Mouse (Mus musculus) thymus, postnatal 4 days (tissue): ENCODE measurements at regions not wholly inside any gene's neighbourhood (a gene's known extent, or its start where the extent isn't known, plus 50 kb on each side); places are given as distances from the start of the nearest gene placed in this dataset.

Experiments
- DNase-seq: peaks from one replicate; pipeline ENCODE4 v3.0.0; 2021

DNA sequence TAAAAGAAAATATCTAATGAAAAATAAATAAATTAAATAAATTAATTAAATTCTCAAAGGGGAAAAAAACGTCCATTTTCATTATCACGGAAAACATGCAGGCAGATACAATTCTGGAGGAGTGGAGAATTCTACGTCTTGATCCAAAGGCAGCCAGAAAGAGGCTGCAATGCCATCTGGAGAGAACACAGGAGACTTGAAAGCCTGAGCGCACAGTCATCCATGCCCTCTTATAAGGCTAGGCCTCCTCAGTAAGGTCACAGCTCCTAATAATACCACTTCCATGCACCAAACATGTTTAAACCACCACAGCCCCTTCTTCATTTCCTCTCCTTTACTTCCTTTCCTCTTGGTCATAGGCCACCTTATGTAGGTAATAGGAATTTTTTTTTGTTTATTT is 307.1 kb downstream of the Etv1 start:
- no peak for DNase-seq

DNA sequence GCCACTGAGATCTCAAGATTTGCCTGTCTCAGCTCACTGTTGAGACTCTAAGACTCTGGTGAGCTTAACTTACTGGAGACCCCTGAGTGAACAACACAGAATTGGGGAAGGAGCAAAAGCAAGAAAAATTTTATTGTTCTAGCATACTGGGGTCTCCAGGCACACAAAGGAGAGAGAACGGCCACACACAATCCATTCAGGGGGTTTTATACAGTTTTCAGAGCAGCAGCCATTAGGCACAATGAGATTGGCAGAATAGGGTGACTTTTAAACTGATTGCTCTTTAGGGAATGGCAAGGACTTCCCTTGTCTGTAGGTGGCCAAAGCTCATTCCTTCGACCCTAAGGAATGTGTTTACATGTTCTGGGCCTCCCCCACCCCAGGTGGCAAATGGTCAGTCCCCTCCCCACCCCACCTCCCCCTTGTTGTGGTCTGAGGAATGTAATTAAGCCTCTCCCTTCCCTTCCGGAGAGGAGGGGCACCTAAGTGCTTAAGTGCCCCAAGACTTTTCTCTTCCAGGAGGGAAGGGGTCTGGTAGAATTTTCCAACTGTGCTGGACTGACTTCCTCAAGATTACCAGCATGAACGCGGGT is 315.6 kb downstream of the Etv1 start:
- no peak for DNase-seq

DNA sequence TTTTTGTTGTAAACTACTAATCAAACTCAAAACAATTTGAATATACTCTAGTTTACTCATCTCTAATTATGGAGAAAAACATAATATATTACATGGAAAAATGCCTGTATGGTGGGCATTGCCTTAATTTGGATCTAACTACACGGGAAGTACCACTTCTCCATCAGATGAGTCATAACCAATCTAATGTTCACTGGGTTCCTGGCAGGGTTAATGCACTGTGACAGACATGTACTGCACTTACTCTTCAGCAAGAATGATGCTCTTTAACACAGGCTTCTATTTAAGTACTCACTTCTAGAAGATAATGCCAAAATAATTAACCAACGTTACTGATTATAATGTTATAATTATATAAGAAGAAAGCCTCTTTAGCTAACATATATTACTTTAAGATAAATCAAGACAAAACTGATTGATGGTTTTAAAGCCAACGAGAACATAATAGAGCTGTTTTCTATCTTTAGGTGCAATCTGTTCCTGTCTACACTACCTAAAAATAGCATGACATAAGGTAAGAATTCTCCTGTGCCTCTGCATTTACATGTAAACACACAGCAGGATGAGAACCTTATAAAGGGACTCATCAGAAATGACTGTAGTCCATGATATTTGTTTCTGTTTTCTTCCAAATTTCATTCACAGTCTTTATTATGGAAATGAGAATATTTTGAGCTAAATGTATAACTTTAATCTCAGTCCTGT is 344.4 kb downstream of the Etv1 start:
- no peak for DNase-seq

GRCm38 (mm10) chr12:39154689-39155088 is 375.5 kb downstream of the Etv1 start:
- DNase-seq: no peak

DNA sequence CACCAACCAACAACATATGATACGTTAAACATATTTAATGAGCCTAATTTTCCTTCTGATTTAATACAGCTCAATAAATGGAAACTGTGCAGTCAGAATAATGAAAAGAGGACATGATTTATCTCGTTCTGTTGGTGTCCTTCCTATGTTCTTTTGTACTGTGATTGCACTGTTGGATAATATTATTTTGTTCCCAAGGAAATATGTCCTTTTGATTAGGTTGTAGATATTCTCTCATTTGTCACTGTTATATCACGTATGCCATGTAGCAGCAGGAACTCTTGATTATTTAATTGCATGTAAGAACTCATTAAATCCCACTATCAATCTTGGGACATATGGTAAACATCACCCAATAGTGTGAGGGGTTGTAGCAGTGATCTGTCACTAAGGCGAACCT is 397.8 kb downstream of the Etv1 start:
- no peak for DNase-seq

- DNase-seq: no peak
These were observed 444.9 kb downstream of the Etv1 start for GRCm38 (mm10) chr12:39224073-39224472.

GRCm38 (mm10) chr12:39256605-39257004 is 477.4 kb downstream of the Etv1 start:
- no peak for DNase-seq

DNA sequence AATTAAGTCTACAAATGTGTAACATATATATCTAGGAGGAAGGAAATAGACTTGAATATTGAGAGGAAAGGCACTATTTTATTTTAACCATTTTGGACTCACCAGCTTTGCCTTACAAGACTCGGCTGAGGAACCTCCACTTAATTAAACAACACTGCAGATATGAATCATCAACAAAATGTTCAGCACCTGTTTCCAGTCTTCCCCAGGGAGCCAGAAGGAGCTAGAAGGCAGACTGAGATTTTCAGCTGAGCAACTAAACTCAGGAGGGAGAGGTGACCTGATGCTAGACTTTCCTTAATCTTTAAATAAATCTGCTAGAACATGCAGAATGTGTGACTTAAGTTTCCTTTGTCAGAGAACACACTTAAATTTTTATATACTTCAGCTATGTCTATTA is 478.4 kb downstream of the Etv1 start:
- DNase-seq: no peak

DNA sequence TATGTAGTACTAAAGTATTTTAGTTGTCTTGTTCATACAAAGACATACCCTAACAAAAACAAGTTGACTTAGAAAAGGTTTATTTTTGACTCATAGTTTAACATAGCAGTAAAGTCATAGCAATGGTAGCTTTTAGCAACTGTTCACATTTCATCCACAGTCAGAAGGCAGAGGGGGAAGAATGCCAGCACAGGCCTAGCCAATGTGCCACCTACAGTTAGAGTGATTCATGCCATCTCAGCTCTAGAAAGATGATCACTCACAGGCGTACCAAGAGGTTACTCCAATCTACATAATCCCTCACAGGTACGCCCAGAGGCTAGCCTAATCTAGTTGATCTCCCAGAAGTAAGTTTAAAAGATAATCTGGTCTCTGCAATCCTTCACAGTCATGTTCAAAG is 510.5 kb downstream of the Etv1 start:
- DNase-seq: no peak

- no peak for DNase-seq
These were observed 522.4 kb downstream of the Etv1 start for GRCm38 (mm10) chr12:39301351-39302212.

GRCm38 (mm10) chr12:39302213-39302591 is 523.0 kb downstream of the Etv1 start:
- DNase-seq: no peak

- DNase-seq: no peak
These were observed 528.6 kb downstream of the Etv1 start for GRCm38 (mm10) chr12:39307746-39308145.

GRCm38 (mm10) chr12:39309905-39310304 is 530.7 kb downstream of the Etv1 start:
- DNase-seq: no peak

GRCm38 (mm10) chr12:39317229-39317628 is 538.0 kb downstream of the Etv1 start:
- no peak for DNase-seq

DNA sequence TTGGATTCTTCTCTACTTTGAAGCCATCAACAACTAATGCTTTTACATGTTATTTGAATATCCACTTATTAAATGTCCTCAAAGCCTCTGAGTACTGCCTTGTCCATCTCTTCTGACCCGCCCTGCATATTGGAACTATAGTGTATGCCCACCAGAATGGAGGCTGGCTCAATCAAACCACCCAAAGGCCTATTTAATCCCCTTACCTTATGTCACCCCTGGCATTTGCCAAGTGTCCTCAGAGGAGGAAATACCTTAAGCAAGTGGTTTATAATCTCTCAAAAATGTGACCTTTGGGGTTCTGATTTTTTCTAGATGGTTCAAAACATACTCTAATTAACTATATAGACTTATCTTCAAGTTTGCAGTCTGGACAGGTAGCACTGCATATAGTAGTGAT is 542.3 kb downstream of the Etv1 start:
- DNase-seq: no peak

- no peak for DNase-seq
These were observed 547.0 kb downstream of the Etv1 start for GRCm38 (mm10) chr12:39326157-39326556.

- DNase-seq: no peak
These were observed 547.6 kb downstream of the Etv1 start for GRCm38 (mm10) chr12:39326668-39327299.

GRCm38 (mm10) chr12:39328377-39328776 is 549.2 kb downstream of the Etv1 start:
- no peak for DNase-seq

GRCm38 (mm10) chr12:39339101-39339538 is 559.9 kb downstream of the Etv1 start:
- DNase-seq: no peak

DNA sequence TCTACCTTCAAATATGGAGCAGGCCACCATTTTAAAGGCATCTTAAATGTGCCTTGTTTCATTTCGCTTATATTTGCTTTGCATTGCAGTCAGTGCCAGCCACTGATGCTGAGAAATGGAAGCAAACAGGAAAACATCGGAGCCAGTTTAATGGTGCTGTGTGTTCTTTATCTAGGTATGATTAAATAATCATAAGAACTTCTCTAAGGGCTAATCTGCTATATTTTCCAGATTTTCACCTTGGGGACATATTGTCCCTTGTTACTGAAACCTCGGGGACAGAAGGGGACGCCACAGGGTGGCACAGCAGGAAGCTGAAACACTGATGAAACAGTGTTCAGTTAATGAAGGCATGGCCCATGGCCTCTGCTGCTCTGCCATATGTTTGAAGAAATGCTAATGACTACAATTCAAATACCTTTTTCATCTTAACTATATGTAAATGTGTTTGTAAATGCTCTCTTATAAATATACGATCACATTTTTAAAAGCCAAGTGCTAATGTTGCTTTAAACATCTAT is 562.6 kb downstream of the Etv1 start:
- no peak for DNase-seq

DNA sequence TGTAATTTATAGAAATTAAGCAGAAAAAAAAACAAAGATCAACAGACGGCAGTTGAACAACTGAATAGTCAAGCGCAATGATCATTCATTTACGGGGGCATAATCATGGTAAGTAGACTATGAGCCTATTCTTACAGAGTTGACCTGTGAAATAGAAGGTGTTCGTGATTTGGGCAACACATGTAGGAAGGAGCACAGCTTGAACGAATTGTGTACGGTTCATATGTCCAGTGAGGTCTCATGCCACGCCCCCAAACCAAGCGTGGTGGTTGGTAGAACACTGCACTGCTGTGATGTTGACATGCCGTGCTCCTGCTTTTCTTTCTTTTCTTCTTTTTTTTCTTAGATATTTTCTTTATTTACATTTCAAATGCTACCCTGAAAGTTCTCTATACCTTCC is 563.1 kb downstream of the Etv1 start:
- no peak for DNase-seq

DNA sequence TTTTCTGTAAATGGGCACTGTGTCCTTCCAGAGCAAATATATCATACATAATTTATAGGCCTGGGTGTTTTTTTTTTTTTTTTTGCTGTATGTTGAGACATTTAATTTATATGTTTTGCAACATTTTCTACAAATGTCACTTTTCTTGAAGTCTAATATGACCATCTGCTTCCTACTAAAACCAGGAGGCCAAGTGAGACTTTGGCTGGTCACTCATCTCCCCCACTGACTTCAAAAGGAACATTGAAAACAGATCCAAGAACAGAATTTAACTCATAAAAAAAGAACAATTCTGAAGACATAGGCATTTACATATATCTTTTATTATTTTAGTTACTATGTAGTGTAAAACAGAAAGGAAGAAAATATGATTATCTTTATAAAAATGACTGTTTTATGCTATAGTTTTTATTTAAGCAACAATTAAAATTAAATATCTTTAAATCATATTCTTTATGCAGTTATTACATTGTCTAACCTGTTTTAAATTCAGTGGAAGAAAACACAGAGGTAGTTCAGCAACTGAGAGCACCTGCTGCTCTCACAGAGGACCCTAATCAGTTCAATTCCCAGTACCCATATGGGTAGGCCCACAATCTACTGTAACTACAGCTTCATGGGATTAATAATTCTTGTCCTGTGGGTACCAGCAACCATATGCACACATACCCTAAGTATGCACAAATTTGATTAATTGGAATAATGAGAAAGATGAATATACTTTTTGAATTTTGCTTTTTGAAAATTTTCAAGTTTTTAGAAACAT is 592.5 kb downstream of the Etv1 start:
- DNase-seq: no peak
